Mouse (Mus musculus): Measurements from ENCODE around the gene Alox12.

DNA sequence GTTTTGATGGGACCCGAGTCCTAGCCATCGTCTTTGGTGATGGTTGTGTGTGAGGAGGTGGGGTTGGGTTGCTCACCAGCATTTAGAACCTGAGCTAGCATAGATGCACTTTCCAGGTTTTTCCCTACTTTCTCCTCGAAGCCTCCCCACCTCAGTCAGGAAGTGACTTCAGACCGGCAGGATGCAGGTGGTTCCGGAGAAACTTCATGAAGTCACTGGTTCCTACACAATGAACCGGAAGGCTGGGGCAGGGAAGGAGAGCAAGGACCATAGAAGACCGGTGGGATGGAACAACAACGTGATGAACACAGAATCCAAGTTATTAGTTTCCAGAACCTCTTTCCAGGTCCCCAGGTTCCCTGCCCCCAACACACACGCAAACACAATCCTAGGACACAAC is 31.4 kb downstream of the Alox12 start:
- TF ChIP-seq ZC3H11A (IDR thresholded peaks at IDR 0.05; ENCODE audit: borderline replicate concordance, low read depth, low read length) (no peak), ZNF384 (IDR thresholded peaks at IDR 0.05; ENCODE audit: low read depth, low read length) (no peak), HCFC1 (IDR thresholded peaks at IDR 0.05; ENCODE audit: borderline replicate concordance, insufficient read depth, low read length) (no peak), CHD2 (IDR thresholded peaks at IDR 0.05; ENCODE audit: low read depth, low read length) (no peak), MAFK (IDR thresholded peaks at IDR 0.05; ENCODE audit: insufficient read depth, low read depth, low read length) (no peak)
